Mouse (Mus musculus) midbrain, embryonic 11.5 days (tissue): Measurements from ENCODE around the gene Gm4787. TPM values are rescaled to one million over a fixed set of nuclear protein-coding genes. Genes with fewer than 3 reads are reported as not detected.

Experiments used
- ATAC-seq: fragments of 200-750 bp; cut with Nextera tagmentation; 2 replicates; pipeline ENCODE4 v1.8.0; 2017; ENCODE audit warnings: moderate TSS enrichment, moderate library complexity; ENCODE audit not compliant: low FRiP score
- DNase-seq: peaks from one replicate; pipeline ENCODE4 v3.0.0; 2015; ENCODE audit warnings: low spot score; ENCODE audit errors: missing footprints
- H3K27ac ChIP-seq: fragments of 300-500 bp; sonication (generic); 2 replicates; pipeline ENCODE4 v1.5.1; 2014; ENCODE audit warnings: low read depth, low read length
- H3K27me3 ChIP-seq: fragments of 300-500 bp; sonication (generic); 2 replicates; pipeline ENCODE4 v1.6.1; 2014; ENCODE audit warnings: mild to moderate bottlenecking, low read length, moderate library complexity, mixed read lengths; ENCODE audit not compliant: control insufficient read depth, insufficient read depth
- H3K36me3 ChIP-seq: fragments of 300-500 bp; sonication (generic); 2 replicates; pipeline ENCODE4 v1.6.1; 2014; ENCODE audit warnings: mild to moderate bottlenecking, low read length, moderate library complexity, mixed read lengths; ENCODE audit not compliant: control insufficient read depth, insufficient read depth
- H3K4me1 ChIP-seq: fragments of 300-500 bp; sonication (generic); 2 replicates; pipeline ENCODE4 v1.6.1; 2014; ENCODE audit warnings: low read length; ENCODE audit not compliant: control insufficient read depth, insufficient read depth
- H3K4me2 ChIP-seq: fragments of 300-500 bp; sonication (generic); 2 replicates; pipeline ENCODE4 v1.6.1; 2014; ENCODE audit warnings: mild to moderate bottlenecking, moderate library complexity
- H3K4me3 ChIP-seq: fragments of 300-500 bp; sonication (generic); 2 replicates; pipeline ENCODE4 v1.5.1; 2014; ENCODE audit warnings: low read depth, low read length
- H3K9ac ChIP-seq: fragments of 300-500 bp; sonication (generic); 2 replicates; pipeline ENCODE4 v1.6.1; 2014; ENCODE audit warnings: low read length
- H3K9me3 ChIP-seq: fragments of 300-500 bp; sonication (generic); 2 replicates; pipeline ENCODE4 v1.6.1; 2016; ENCODE audit warnings: low read length; ENCODE audit not compliant: control insufficient read depth
- WGBS: fragments of 180-500 bp; shearing (Covaris S2); extraction: QIAGEN DNeasy Blood & Tissue Kit; methylation state at CpG from one replicate; pipeline ENCODE4 v1.1.7; 2014; 5-methylcytosine and 5-hydroxymethylcytosine counted together
- polyA plus RNA-seq: library from polyadenylated mRNA; unstranded; fragments of >200 nt; fragmentation: Nextera tagmentation; extraction: Ambion mirVana; gene quantifications from 2 replicates; pipeline ENCODE4 v1.2.1, GENCODE M21; 2014

Gm4787 gene
- polyA plus RNA-seq, 1 experiment from 2014 or later: 0.33 TPM

GRCm38 (mm10) chr12:81331046-81331638 is 48.1 kb downstream of the Gm4787 start:
- H3K36me3 ChIP-seq: no peaks in the 10 kb centered on the region
- 27% methylated on average over 5 of the region's 5 CpGs for whole genome bisulfite sequencing
- DNase-seq (peak; percentile 86), ATAC-seq (no peak)
- H3K4me3 ChIP-seq: no peak overlapping the region; the same call in 1 of the 2 replicates
- peak overlapping the region; percentile 94 for H3K4me2 ChIP-seq
- H3K4me1 ChIP-seq: no peaks in the 10 kb centered on the region; the same call in 1 of the 2 replicates
- no peak overlapping the region for H3K9ac ChIP-seq
- H3K9me3 ChIP-seq: no peaks in the 10 kb centered on the region
- no peak overlapping the region for H3K27ac ChIP-seq
- peaks cover 8% of the 10 kb centered on the region for H3K27me3 ChIP-seq

Other genes with a start within 250 kb of the Gm4787 start
- gene Slc8a3, start 46.3 kb downstream of the Gm4787 start, polyA plus RNA-seq: 0.98 and 1.1 TPM in 2 replicates
- gene Adam4, start 42.5 kb upstream of the Gm4787 start, polyA plus RNA-seq: 0.46 and 0.56 TPM in 2 replicates
- gene Cox16, start 105.7 kb upstream of the Gm4787 start, polyA plus RNA-seq: 140 and 159 TPM in 2 replicates
- 32.5 and 34.5 TPM in 2 replicates for gene Gm20498, start 153.4 kb upstream of the Gm4787 start, polyA plus RNA-seq
- 35.7 and 36.5 TPM in 2 replicates for gene Synj2bp, start 153.4 kb upstream of the Gm4787 start, polyA plus RNA-seq
- gene Adam21, start 189.0 kb upstream of the Gm4787 start, polyA plus RNA-seq: 0.16 and 0.22 TPM in 2 replicates
- 80.7 and 89.0 TPM in 2 replicates for gene Med6, start 215.5 kb upstream of the Gm4787 start, polyA plus RNA-seq